8 mouse cellular contexts compared by ENCODE assay signal in genomic region chr11:78177437-78177836, GRCm38 (mm10). TPM values are rescaled to one million over a fixed set of nuclear protein-coding genes. Genes with fewer than 3 reads are reported as not detected.
DNase-seq lines count a peak whose midpoint lies in the region; ATAC-seq and TF ChIP-seq lines count a peak whose summit lies in the region.

No protein-coding gene starts in this region.

- H3K27ac ChIP-seq in left cerebral cortex, adult 2 months = 0 out of 2 replicates have a peak overlapping the region, but pooled peaks have one; percentile 2
- peak overlapping the region; percentile 97; the same call in 1 of the 2 replicates for H3K27ac ChIP-seq in embryonic facial prominence, embryonic 14.5 days (replicated peaks; ENCODE audit: low read depth, low read length)
- H3K27ac ChIP-seq in intestine, embryonic 14.5 days (ENCODE audit: low read depth) = peak overlapping the region; percentile 94
- H3K27ac ChIP-seq in small intestine, adult 2 months (ENCODE audit: insufficient read depth, low read depth, low read length) = peak overlapping the region; percentile 89

- no peaks in the 10 kb centered on the region for H3K27me3 ChIP-seq in embryonic facial prominence, embryonic 14.5 days (replicated peaks; ENCODE audit: control insufficient read depth, insufficient read depth, low read length)
- H3K27me3 ChIP-seq in intestine, embryonic 14.5 days (replicated peaks; ENCODE audit: control insufficient read depth, insufficient read depth, low read length) = no peaks in the 10 kb centered on the region
- no peaks in the 10 kb centered on the region for H3K27me3 ChIP-seq in small intestine, adult 2 months (ENCODE audit: control insufficient read depth, insufficient read depth, low read length)

- no peak for TF ChIP-seq POLR2A in small intestine, adult 2 months (IDR thresholded peaks at IDR 0.05; ENCODE audit: low read depth, low read length)

- peak overlapping the region; percentile 98 for H3K4me2 ChIP-seq in embryonic facial prominence, embryonic 14.5 days (ENCODE audit: low read depth, low read length)
- peak overlapping the region; percentile 98 for H3K4me2 ChIP-seq in intestine, embryonic 14.5 days (ENCODE audit: low read length)

- no peaks in the 10 kb centered on the region for H3K9me3 ChIP-seq in embryonic facial prominence, embryonic 14.5 days (ENCODE audit: control insufficient read depth, low read length)
- no peaks in the 10 kb centered on the region for H3K9me3 ChIP-seq in intestine, embryonic 14.5 days (ENCODE audit: control insufficient read depth, low read length)

- H3K9ac ChIP-seq in embryonic facial prominence, embryonic 14.5 days (ENCODE audit: low read depth, low read length) = peak overlapping the region; percentile 86
- peak overlapping the region; percentile 47 for H3K9ac ChIP-seq in intestine, embryonic 14.5 days (ENCODE audit: low read length)

- H3K36me3 ChIP-seq in embryonic facial prominence, embryonic 14.5 days (ENCODE audit: control insufficient read depth, insufficient read depth, low read length) = peaks cover 32% of the 10 kb centered on the region
- peaks cover 32% of the 10 kb centered on the region for H3K36me3 ChIP-seq in intestine, embryonic 14.5 days (ENCODE audit: control insufficient read depth, insufficient read depth, low read length)
- H3K36me3 ChIP-seq in small intestine, adult 2 months (ENCODE audit: control insufficient read depth, insufficient read depth, low read length) = peaks cover 19% of the 10 kb centered on the region

- no peak for ATAC-seq in embryonic facial prominence, embryonic 14.5 days (ENCODE audit: low read depth)
- ATAC-seq in intestine, embryonic 14.5 days (replicated peaks; ENCODE audit: low FRiP score, low TSS enrichment, low read depth) = peak; percentile 8

- 1% methylated on average over 10 of the region's 10 CpGs for WGBS in embryonic facial prominence, embryonic 14.5 days
- WGBS in intestine, embryonic 14.5 days = 0% methylated on average over 10 of the region's 10 CpGs
- WGBS in small intestine, adult 2 months = under 1% methylated on average over 10 of the region's 10 CpGs

- no peak for DNase-seq in left cerebral cortex, adult 2 months (ENCODE audit: extremely low spot score in 1 of 2, low spot score in 2 of 2)
- DNase-seq in left cerebral cortex, postnatal 36 days (ENCODE audit: low spot score in 2 of 2) = no peak
- peak; percentile 48 for DNase-seq in embryonic facial prominence, embryonic 14.5 days (ENCODE audit: low spot score)
- DNase-seq in intestine, embryonic 14.5 days (ENCODE audit: low spot score) = no peak
- DNase-seq in lung, adult 18-20 months = peak; percentile 73 to 85
- DNase-seq in layer of hippocampus, adult 9-10 months (ENCODE audit: low spot score) = no peak
- DNase-seq in left cerebral cortex, adult 8-10 months (ENCODE audit: low spot score in 2 of 2) = no peak

- no peak for TF ChIP-seq CTCF in left cerebral cortex, adult 2 months (IDR thresholded peaks at IDR 0.05)
- no peak for TF ChIP-seq CTCF in small intestine, adult 2 months (IDR thresholded peaks at IDR 0.05; ENCODE audit: extremely low read depth, insufficient read length, insufficient replicate concordance, low read depth, low read length)

- intact Hi-C loops in left cerebral cortex, adult 2 months (cut with DNase I) = loop anchor here (1.0 to 5.0 kb wide), 3 partner anchors 19 to 140 kb away; partner anchors contain the start of gene Flot2
- intact Hi-C loops in left cerebral cortex, postnatal 36 days (cut with DNase I) = loop anchor here (5.0 kb wide), 3 partner anchors 115 to 195 kb away; partner anchors contain the start of genes Flot2 and Phf12

- H3K4me3 ChIP-seq in left cerebral cortex, adult 2 months = peak overlapping the region; percentile 58
- H3K4me3 ChIP-seq in embryonic facial prominence, embryonic 14.5 days (ENCODE audit: low read depth, low read length) = peak overlapping the region; percentile 70
- H3K4me3 ChIP-seq in intestine, embryonic 14.5 days (ENCODE audit: low read depth, low read length) = peak overlapping the region; percentile 58
- peak overlapping the region; percentile 95 for H3K4me3 ChIP-seq in small intestine, adult 2 months (ENCODE audit: low read depth, low read length)

- H3K4me1 ChIP-seq in embryonic facial prominence, embryonic 14.5 days (ENCODE audit: control insufficient read depth, insufficient read depth, low read length) = peaks cover 20% of the 10 kb centered on the region
- peaks cover 46% of the 10 kb centered on the region for H3K4me1 ChIP-seq in intestine, embryonic 14.5 days (replicated peaks; ENCODE audit: control insufficient read depth, insufficient read depth, low read length)
- peaks cover 12% of the 10 kb centered on the region for H3K4me1 ChIP-seq in small intestine, adult 2 months (ENCODE audit: control insufficient read depth, insufficient read depth, insufficient read length, low read length)

RNA-seq across cellular contexts. Expression of gene Tlcd1, which starts 0.9 kb away (rescaled TPM):
- 10 to 100 TPM; 24.4 to 27.7 TPM for total RNA-seq in left cerebral cortex, adult 2 months (2021)
- total RNA-seq in left cerebral cortex, postnatal 36 days (2021) = 10 to 100 TPM; 32.5 to 36.1 TPM
- polyA plus RNA-seq in embryonic facial prominence, embryonic 14.5 days (2014; fragmentation: Nextera tagmentation; extraction: Ambion mirVana) = 22.2 and 23.8 TPM in 2 replicates
- polyA plus RNA-seq in intestine, embryonic 14.5 days (2014; fragmentation: Nextera tagmentation; extraction: Ambion mirVana) = 37.5 and 38.8 TPM in 2 replicates
- polyA plus RNA-seq in small intestine, adult 2 months (2012; rRNA removed) = 15.0 and 15.3 TPM in 2 replicates
- 10 to 100 TPM; 24.8 to 34.9 (median 28.4) TPM for total RNA-seq in left cerebral cortex, adult 8-10 months (2022)

RNA-seq across cellular contexts. Expression of gene Nek8, which starts 1.0 kb away (rescaled TPM):
- total RNA-seq in left cerebral cortex, adult 2 months (2021) = 1 to 10 TPM; 3.0 to 3.1 TPM
- total RNA-seq in left cerebral cortex, postnatal 36 days (2021) = 1 to 10 TPM; 2.7 to 3.2 TPM
- 10.8 and 12.6 TPM in 2 replicates for polyA plus RNA-seq in embryonic facial prominence, embryonic 14.5 days (2014; fragmentation: Nextera tagmentation; extraction: Ambion mirVana)
- polyA plus RNA-seq in intestine, embryonic 14.5 days (2014; fragmentation: Nextera tagmentation; extraction: Ambion mirVana) = 15.2 and 15.4 TPM in 2 replicates
- polyA plus RNA-seq in small intestine, adult 2 months (2012; rRNA removed) = 5.0 and 6.6 TPM in 2 replicates
- total RNA-seq in left cerebral cortex, adult 8-10 months (2022) = 1 to 10 TPM; 2.0 to 4.3 (median 2.8) TPM

RNA-seq across cellular contexts. Expression of gene Rpl23a, which starts 5.9 kb away (rescaled TPM):
- 100 to 1,000 TPM; 647 to 724 TPM for total RNA-seq in left cerebral cortex, adult 2 months (2021)
- total RNA-seq in left cerebral cortex, postnatal 36 days (2021) = 100 to 1,000 TPM; 673 to 732 TPM
- polyA plus RNA-seq in embryonic facial prominence, embryonic 14.5 days (2014; fragmentation: Nextera tagmentation; extraction: Ambion mirVana) = 1,626 and 1,746 TPM in 2 replicates
- 1,790 and 1,870 TPM in 2 replicates for polyA plus RNA-seq in intestine, embryonic 14.5 days (2014; fragmentation: Nextera tagmentation; extraction: Ambion mirVana)
- 31.9 and 66.4 TPM in 2 replicates for polyA plus RNA-seq in small intestine, adult 2 months (2012; rRNA removed)
- 100 to 1,000 TPM; 678 to 790 (median 743) TPM for total RNA-seq in left cerebral cortex, adult 8-10 months (2022)

RNA-seq across cellular contexts. Expression of gene Rab34, which starts 10.8 kb away (rescaled TPM):
- total RNA-seq in left cerebral cortex, adult 2 months (2021) = 10 to 100 TPM; 19.0 to 19.7 TPM
- total RNA-seq in left cerebral cortex, postnatal 36 days (2021) = 10 to 100 TPM; 20.5 to 28.0 TPM
- polyA plus RNA-seq in embryonic facial prominence, embryonic 14.5 days (2014; fragmentation: Nextera tagmentation; extraction: Ambion mirVana) = 136 and 156 TPM in 2 replicates
- 121 and 141 TPM in 2 replicates for polyA plus RNA-seq in intestine, embryonic 14.5 days (2014; fragmentation: Nextera tagmentation; extraction: Ambion mirVana)
- polyA plus RNA-seq in small intestine, adult 2 months (2012; rRNA removed) = 12.2 and 13.0 TPM in 2 replicates
- total RNA-seq in left cerebral cortex, adult 8-10 months (2022) = 10 to 100 TPM; 23.9 to 29.6 (median 26.2) TPM

RNA-seq across cellular contexts. Expression of gene Traf4, which starts 12.0 kb away (rescaled TPM):
- 10 to 100 TPM; 10.5 to 10.6 TPM for total RNA-seq in left cerebral cortex, adult 2 months (2021)
- total RNA-seq in left cerebral cortex, postnatal 36 days (2021) = 10 to 100 TPM; 10.5 to 12.5 TPM
- polyA plus RNA-seq in embryonic facial prominence, embryonic 14.5 days (2014; fragmentation: Nextera tagmentation; extraction: Ambion mirVana) = 52.4 and 60.8 TPM in 2 replicates
- polyA plus RNA-seq in intestine, embryonic 14.5 days (2014; fragmentation: Nextera tagmentation; extraction: Ambion mirVana) = 61.7 and 65.3 TPM in 2 replicates
- polyA plus RNA-seq in small intestine, adult 2 months (2012; rRNA removed) = 50.3 and 99.5 TPM in 2 replicates
- total RNA-seq in left cerebral cortex, adult 8-10 months (2022) = 1 to 10 TPM; 5.9 to 9.4 (median 9.0) TPM

Comparison
In these comparisons a context has a peak if more than half of its experiments do, and no peak if none do; other contexts are left out.
1. DNase-seq: peak in embryonic facial prominence, embryonic 14.5 days (single experiment) and lung, adult 18-20 months (2 of 2); none in left cerebral cortex, adult 2 months (0 of 2), left cerebral cortex, postnatal 36 days (0 of 2), intestine, embryonic 14.5 days (single experiment), layer of hippocampus, adult 9-10 months (single experiment) and left cerebral cortex, adult 8-10 months (0 of 2).
2. H3K27ac ChIP-seq: peak in every context shown above with its lines; median percentile 97 in embryonic facial prominence, embryonic 14.5 days; 94 in intestine, embryonic 14.5 days; 89 in small intestine, adult 2 months; 2 in left cerebral cortex, adult 2 months.
3. Peak in every context shown above with its lines, with median percentiles within 50 percentile points of each other: H3K4me3 ChIP-seq.